Mouse (Mus musculus): ENCODE measurements around the gene Zfyve1. TPM values are rescaled to one million over a fixed set of nuclear protein-coding genes. Genes with fewer than 3 reads are reported as not detected.

Gene Zfyve1
- 18.7 TPM for polyA plus RNA-seq (2015; fragmentation: Illumina TruSeq; extraction: RNeasy Lipid Tissue Mini Kit (QIAGEN cat#74804); ENCODE audit: insufficient read depth, low replicate concordance)

GRCm38 (mm10) chr12:83597025-83597501, at the start of gene Zfyve1:
Gene Zfyve1 (minus strand): TSS chr12:83597222.

GRCm38 (mm10) chr12:83630936-83631335, 33.9 kb upstream of the Zfyve1 start, which contains the start of gene Rbm25:
Gene Rbm25 (plus strand): TSS chr12:83631236.

DNA sequence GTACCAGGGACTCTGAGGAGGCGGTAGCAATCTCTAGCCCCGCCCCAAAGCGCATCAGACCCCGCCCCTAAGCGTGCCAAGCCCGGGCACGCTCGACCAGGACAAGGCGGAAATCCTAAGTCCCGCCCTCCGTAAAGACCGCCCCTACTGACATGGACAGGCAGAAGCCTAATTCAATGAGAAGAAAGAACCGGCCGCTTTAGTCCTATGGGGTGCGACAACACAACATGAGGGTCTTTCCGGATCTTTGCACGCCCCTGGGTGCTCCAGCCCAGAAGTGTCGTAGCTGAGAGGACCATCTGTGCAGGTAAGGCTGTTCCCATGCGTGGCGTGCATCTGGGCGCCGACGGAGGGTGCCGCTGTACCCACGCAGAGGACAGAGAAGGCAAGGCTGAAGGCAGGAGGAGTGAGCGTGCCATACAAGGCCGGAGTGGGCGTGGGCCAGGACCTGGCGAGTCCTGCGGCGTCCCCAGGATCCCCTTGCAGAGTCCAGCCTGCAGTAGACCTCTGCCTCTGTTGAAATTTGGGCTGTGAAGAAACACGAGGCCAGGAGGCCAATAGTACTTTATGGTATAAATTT, 76.6 kb downstream of the Zfyve1 start, which contains the start of gene Dcaf4:
Gene Dcaf4, plus strand, starts transcription at position 156 of the 580 bp plus-strand sequence.

Other genes starting within 250 kb of the Zfyve1 start
- gene Dpf3, start 109.5 kb downstream of the Zfyve1 start, polyA plus RNA-seq (2015; fragmentation: Illumina TruSeq; extraction: RNeasy Lipid Tissue Mini Kit (QIAGEN cat#74804); ENCODE audit: insufficient read depth, low replicate concordance), result 1.4 TPM
- 14.0 TPM for gene Dcaf4, start 76.8 kb downstream of the Zfyve1 start, polyA plus RNA-seq (2015; fragmentation: Illumina TruSeq; extraction: RNeasy Lipid Tissue Mini Kit (QIAGEN cat#74804); ENCODE audit: insufficient read depth, low replicate concordance)
- 391 TPM for gene Rbm25, start 34.0 kb upstream of the Zfyve1 start, polyA plus RNA-seq (2015; fragmentation: Illumina TruSeq; extraction: RNeasy Lipid Tissue Mini Kit (QIAGEN cat#74804); ENCODE audit: insufficient read depth, low replicate concordance)
- 63.8 TPM for gene Psen1, start 90.9 kb upstream of the Zfyve1 start, polyA plus RNA-seq (2015; fragmentation: Illumina TruSeq; extraction: RNeasy Lipid Tissue Mini Kit (QIAGEN cat#74804); ENCODE audit: insufficient read depth, low replicate concordance)
- gene Papln, start 166.4 kb upstream of the Zfyve1 start, polyA plus RNA-seq (2015; fragmentation: Illumina TruSeq; extraction: RNeasy Lipid Tissue Mini Kit (QIAGEN cat#74804); ENCODE audit: insufficient read depth, low replicate concordance), result 0.11 TPM